Mouse (Mus musculus): Measurements from ENCODE around the gene 4933436I01Rik. TPM values are rescaled to one million over a fixed set of nuclear protein-coding genes. Genes with fewer than 3 reads are reported as not detected.

The 4933436I01Rik gene
- not detected in 2 replicates for polyA plus RNA-seq (2015; fragmentation: Nextera tagmentation; extraction: Ambion mirVana)

DNA sequence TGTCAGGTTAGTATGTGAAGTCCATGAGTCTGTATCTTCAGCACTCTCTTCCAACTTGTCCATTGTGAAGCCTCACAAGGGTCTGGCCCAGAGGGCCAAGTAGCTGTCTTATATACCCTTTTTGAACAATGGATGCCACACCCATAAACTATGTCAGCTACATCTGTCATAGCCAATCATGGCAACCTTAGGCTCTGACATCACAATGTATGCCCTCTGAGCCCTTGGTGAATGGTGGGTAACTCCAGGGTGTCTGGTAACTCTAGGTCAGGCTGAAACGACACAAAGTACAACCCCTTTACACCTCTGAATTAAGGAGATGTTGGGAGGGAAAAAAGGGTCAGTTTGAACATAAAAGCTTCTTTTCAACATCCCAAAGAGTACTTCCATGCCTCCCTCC, at the start of gene 4933436I01Rik:
TSS of gene 4933436I01Rik (minus strand) at position 101 of the 400 bp plus-strand sequence.
- no peaks in the 10 kb centered on the region for H3K4me1 ChIP-seq
- WGBS = 69% methylated on average over 1 of the region's 1 CpGs

DNA sequence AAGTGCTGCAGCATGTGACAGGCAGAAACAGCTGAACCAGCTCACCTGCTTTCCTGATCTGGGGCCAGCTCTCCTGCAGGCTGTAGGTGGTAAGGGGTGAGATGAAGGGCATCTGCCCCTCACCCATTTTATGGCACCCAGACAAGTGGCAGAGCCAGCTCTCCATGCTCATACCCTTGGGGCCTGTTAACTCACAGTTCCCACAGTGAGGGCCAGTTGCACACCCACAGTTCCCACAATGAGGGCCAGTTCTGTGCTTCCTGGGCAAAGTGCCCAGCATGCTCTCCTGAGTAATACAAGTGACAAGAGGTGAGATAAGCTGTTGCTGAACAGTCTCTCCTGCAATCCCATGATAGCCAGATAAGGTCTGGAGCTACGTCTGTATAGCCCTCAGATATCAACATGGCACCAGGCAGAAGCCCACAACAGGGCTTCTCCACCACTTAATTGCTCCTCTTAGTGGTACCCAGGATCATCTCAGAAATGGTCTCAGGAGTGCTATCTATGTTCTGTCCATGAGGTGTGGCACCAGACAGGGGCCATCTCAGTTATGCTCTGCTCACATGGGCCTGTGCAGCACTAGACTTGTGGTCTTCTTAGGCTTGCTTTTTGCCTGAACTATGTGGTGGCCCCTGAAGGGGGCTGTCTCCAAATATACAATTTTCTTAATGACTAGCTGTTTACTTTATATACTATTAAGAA, 3.7 kb upstream of the 4933436I01Rik start:
- Histone ChIP-seq H3K4me1 (no peaks in the 10 kb centered on the region), H3K4me3 (no peak overlapping the region), H3K9ac (replicated peaks) (no peak overlapping the region), H3K27me3 (no peaks in the 10 kb centered on the region), H3K27ac (replicated peaks) (no peak overlapping the region), H3K36me3 (no peaks in the 10 kb centered on the region), H3K4me2 (replicated peaks) (no peak overlapping the region), H3K9me3 (no peaks in the 10 kb centered on the region)
- WGBS = 68% methylated on average over 1 of the region's 1 CpGs
- ATAC-seq (replicated peaks) = no peak

More for the DNA sequence above, at the start of gene 4933436I01Rik:
- no peaks in the 10 kb centered on the region for H3K27me3 ChIP-seq
- H3K36me3 ChIP-seq = no peaks in the 10 kb centered on the region
- H3K4me3 ChIP-seq = no peak within 1 kb of the TSS
- H3K9me3 ChIP-seq = no peaks in the 10 kb centered on the region
- no peak for ATAC-seq (replicated peaks)
- no peak within 1 kb of the TSS for H3K27ac ChIP-seq (replicated peaks)
- no peak within 1 kb of the TSS for H3K4me2 ChIP-seq (replicated peaks)
- no peak within 1 kb of the TSS for H3K9ac ChIP-seq (replicated peaks)

DNA sequence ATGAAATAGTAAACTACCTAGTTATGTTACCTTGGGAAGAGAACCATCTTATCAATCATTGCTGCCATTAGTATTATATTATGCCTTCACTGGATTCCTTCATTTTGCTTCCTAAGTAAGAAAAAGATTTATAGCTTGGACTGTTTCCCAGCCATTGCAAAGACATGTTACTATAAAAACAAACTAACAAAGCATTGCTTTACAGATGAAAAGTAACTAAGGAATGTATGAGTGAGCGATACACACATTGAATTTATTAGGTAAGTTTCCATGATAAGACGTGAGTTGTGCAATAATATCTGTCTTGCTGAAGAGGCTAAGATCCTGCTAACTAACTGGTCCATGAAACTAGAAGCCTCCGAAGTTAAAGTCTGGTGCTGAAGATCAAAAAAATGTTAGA, 37.8 kb downstream of the 4933436I01Rik start:
- WGBS = 88% methylated on average over 3 of the region's 3 CpGs
- Histone ChIP-seq H3K27me3 (no peaks in the 10 kb centered on the region), H3K4me3 (no peak overlapping the region), H3K4me2 (replicated peaks) (no peak overlapping the region), H3K27ac (replicated peaks) (no peak overlapping the region), H3K36me3 (no peaks in the 10 kb centered on the region), H3K9ac (replicated peaks) (no peak overlapping the region), H3K4me1 (no peaks in the 10 kb centered on the region), H3K9me3 (no peaks in the 10 kb centered on the region)
- no peak for ATAC-seq (replicated peaks)

Other genes with a start within 250 kb of the 4933436I01Rik start
- gene Gm1140, start 227.9 kb downstream of the 4933436I01Rik start, polyA plus RNA-seq (2015; fragmentation: Nextera tagmentation; extraction: Ambion mirVana) = not detected in 2 replicates
- gene Gm14692, start 225.8 kb downstream of the 4933436I01Rik start, polyA plus RNA-seq (2015; fragmentation: Nextera tagmentation; extraction: Ambion mirVana) = not detected in 2 replicates

Data from forebrain, embryonic 15.5 days (tissue).